Comparison of ENCODE assay signal across 8 mouse cellular contexts in the genomic region with DNA sequence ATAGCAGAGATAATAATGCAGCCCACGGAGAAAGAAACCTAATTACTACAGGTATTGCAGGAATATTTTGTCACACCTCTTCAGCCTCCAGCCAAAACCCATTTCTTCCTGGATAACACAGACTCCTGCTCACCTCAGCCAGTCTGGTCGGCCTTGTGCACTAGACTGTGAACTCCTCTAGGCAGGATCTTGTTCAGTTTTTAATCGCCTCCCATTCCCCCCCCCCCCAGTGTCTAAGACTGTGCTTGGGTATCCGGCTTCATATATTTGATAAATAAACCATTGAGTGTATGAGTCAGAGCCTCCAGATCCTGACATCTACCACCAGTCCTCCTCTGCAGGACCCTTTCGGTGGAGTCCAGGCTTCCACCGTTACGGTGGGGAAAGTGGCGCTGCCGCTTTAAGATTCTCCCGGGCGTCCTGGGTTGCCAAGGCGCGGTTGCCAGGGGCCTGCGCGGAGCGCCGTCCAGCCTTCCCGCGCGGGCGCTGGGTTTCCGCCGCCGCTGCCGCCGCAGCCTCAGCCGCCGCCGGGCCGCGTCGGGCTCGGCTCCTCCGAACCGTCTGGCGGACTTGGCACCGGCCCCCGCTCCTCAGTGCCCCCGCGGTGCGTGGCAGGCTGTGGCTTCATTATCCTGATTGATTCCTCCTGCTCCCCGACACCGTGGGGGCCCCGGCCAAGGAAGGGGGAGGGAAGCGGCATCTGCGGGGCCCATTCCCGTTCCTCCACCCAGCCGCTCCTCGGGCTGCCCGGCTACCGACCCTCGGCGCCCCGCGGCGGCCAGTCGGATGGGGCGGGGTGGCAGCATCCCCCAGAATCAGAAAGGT. TPM values are rescaled to one million over a fixed set of nuclear protein-coding genes. Genes with fewer than 3 reads are reported as not detected.
DNase-seq lines count a peak whose midpoint lies in the region; ATAC-seq and TF ChIP-seq lines count a peak whose summit lies in the region.

No protein-coding gene starts in this region.

- peaks cover 3% of the 10 kb centered on the region for H3K27me3 ChIP-seq in hindbrain, embryonic 16.5 days (replicated peaks; ENCODE audit: control insufficient read depth, insufficient read depth, low read length)

- H3K9ac ChIP-seq in hindbrain, embryonic 16.5 days (ENCODE audit: low read depth, low read length) = peak overlapping the region; percentile 86

- H3K4me3 ChIP-seq in gastrocnemius, adult 2 months = peak overlapping the region; percentile 87
- H3K4me3 ChIP-seq in hindbrain, embryonic 16.5 days (ENCODE audit: low read length) = peak overlapping the region; percentile 70
- peak overlapping the region; percentile 84 for H3K4me3 ChIP-seq in left cerebral cortex, adult 2 months

- peak overlapping the region; percentile 93 for H3K4me2 ChIP-seq in hindbrain, embryonic 16.5 days (ENCODE audit: low read length)

- H3K27ac ChIP-seq in gastrocnemius, adult 2 months = peak overlapping the region; percentile 63
- H3K27ac ChIP-seq in hindbrain, embryonic 16.5 days (ENCODE audit: low read depth, low read length) = peak overlapping the region; percentile 81
- H3K27ac ChIP-seq in left cerebral cortex, adult 2 months = peak overlapping the region; percentile 94

- WGBS in hindbrain, embryonic 16.5 days = under 1% methylated on average over 55 of the region's 58 CpGs

- intact Hi-C loops in gastrocnemius, adult 2 months (cut with DNase I) = no loop called here
- intact Hi-C loops in left cerebral cortex, adult 2 months (cut with DNase I) = loop anchor here (2.0 kb wide), 1 partner anchor 26 kb away; no protein-coding TSS in a partner anchor

- no peaks in the 10 kb centered on the region for H3K9me3 ChIP-seq in hindbrain, embryonic 16.5 days (ENCODE audit: control insufficient read depth, low read length)

- H3K36me3 ChIP-seq in hindbrain, embryonic 16.5 days (ENCODE audit: control insufficient read depth, insufficient read depth, low read length) = no peaks in the 10 kb centered on the region

- peak; percentile 17 for DNase-seq in T-cell, adult 2 months (ENCODE audit: low spot score)
- DNase-seq in cerebellum, postnatal 36 days = peak; percentile 93 to 97
- DNase-seq in gastrocnemius, adult 2 months = peak; percentile 81
- peak; percentile 81 to 86 for DNase-seq in left cerebral cortex, adult 2 months (ENCODE audit: extremely low spot score in 1 of 2, low spot score in 2 of 2)
- DNase-seq in lung, postnatal 4 days = peak; percentile 71 to 79
- DNase-seq in right cerebral cortex, adult 2 months (ENCODE audit: low spot score in 2 of 2) = peak; percentile 77 to 80

- peak; percentile 84 for ATAC-seq in hindbrain, embryonic 16.5 days
- ATAC-seq in erythroid progenitor cell, adult 5-6 weeks (replicated peaks; ENCODE audit: low FRiP score, poor library complexity, severe bottlenecking) = no peak

- TF ChIP-seq CTCF in gastrocnemius, adult 2 months (IDR thresholded peaks at IDR 0.05) = no peak
- TF ChIP-seq CTCF in left cerebral cortex, adult 2 months (IDR thresholded peaks at IDR 0.05) = no peak

- peaks cover 50% of the 10 kb centered on the region for H3K4me1 ChIP-seq in hindbrain, embryonic 16.5 days (ENCODE audit: control insufficient read depth, insufficient read depth, low read depth, low read length)

RNA-seq across cellular contexts. Expression of gene Neurod2, which starts 35.0 kb away (rescaled TPM):
- total RNA-seq in gastrocnemius, adult 2 months (2021) = not detected
- 22.9 and 23.4 TPM in 2 replicates for polyA plus RNA-seq in hindbrain, embryonic 16.5 days (2015; fragmentation: Nextera tagmentation; extraction: Ambion mirVana)
- total RNA-seq in left cerebral cortex, adult 2 months (2021) = 10 to 100 TPM; 70.2 to 76.3 TPM
- not detected in 2 replicates for total RNA-seq in erythroid progenitor cell, adult 5-6 weeks (2015; ENCODE audit: low replicate concordance)
- total RNA-seq in erythroid progenitor cell, adult 5-6 weeks (2017; ENCODE audit: low replicate concordance) = not detected in 2 replicates

RNA-seq across cellular contexts. Expression of gene Ppp1r1b, which starts 53.8 kb away (rescaled TPM):
- total RNA-seq in gastrocnemius, adult 2 months (2021) = not detected
- polyA plus RNA-seq in hindbrain, embryonic 16.5 days (2015; fragmentation: Nextera tagmentation; extraction: Ambion mirVana) = 7.7 and 9.3 TPM in 2 replicates
- 100 to 1,000 TPM; 146 to 208 TPM for total RNA-seq in left cerebral cortex, adult 2 months (2021)
- not detected in 2 replicates for total RNA-seq in erythroid progenitor cell, adult 5-6 weeks (2015; ENCODE audit: low replicate concordance)
- total RNA-seq in erythroid progenitor cell, adult 5-6 weeks (2017; ENCODE audit: low replicate concordance) = not detected in 2 replicates

Comparison
In these comparisons a context has a peak if more than half of its experiments do, and no peak if none do; other contexts are left out.
1. DNase-seq: peak in every context shown above with its lines; median percentile 95 in cerebellum, postnatal 36 days; 84 in left cerebral cortex, adult 2 months; 81 in gastrocnemius, adult 2 months; 78 in right cerebral cortex, adult 2 months; 75 in lung, postnatal 4 days; 17 in T-cell, adult 2 months.
2. RNA of gene Neurod2, which starts 35.0 kb away (total RNA-seq): 70.2 to 76.3 TPM in left cerebral cortex, adult 2 months; not detected in gastrocnemius, adult 2 months and not detected in erythroid progenitor cell, adult 5-6 weeks; every median in the first group is over 10 times any median in the second.
3. RNA of gene Ppp1r1b, which starts 53.8 kb away (total RNA-seq): 146 to 208 TPM in left cerebral cortex, adult 2 months; not detected in gastrocnemius, adult 2 months and not detected in erythroid progenitor cell, adult 5-6 weeks; every median in the first group is over 100 times any median in the second.
4. Peak in every context shown above with its lines, with median percentiles within 50 percentile points of each other: H3K27ac ChIP-seq and H3K4me3 ChIP-seq.